In the genomic region with DNA sequence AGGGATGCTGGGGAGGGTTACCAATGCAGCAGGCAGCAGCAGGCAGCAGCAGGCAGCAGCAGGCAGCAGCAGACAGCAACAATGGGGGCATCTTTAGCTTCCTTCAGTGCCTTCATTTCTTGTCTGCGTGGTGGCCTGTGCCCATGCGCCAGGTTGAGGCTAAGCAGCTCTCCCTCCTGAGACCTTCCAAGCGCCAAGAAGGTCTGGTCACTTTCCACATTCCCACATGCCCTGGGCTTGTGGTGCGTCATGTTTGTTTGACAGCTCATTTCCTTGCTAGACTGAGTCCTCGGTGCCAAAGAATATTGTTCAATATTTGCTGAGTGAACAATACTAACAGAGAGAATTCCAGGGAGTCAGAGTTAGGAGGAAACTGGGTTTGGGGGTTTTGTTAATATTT, we compare ENCODE assay signal across 13 mouse cellular contexts. TPM values are rescaled to one million over a fixed set of nuclear protein-coding genes. Genes with fewer than 3 reads are reported as not detected.
A peak's percentile ranks its signal among the peaks of the same experiment; 100 is the strongest.
DNase-seq lines count a peak whose midpoint lies in the region; ATAC-seq and TF ChIP-seq lines count a peak whose summit lies in the region.
"Had no signal": no experiment of that assay in that cellular context is flagged by ENCODE, and none has a peak within 500 bp of the region (broad histone marks: within the 10 kb centered on the region; RNA-seq: fewer than 3 reads in every experiment).

No protein-coding gene starts in this region.

- peak; percentile 62 for DNase-seq in midbrain, embryonic 11.5 days (ENCODE audit: low spot score, missing footprints)
- DNase-seq in NIH3T3 (ENCODE audit: low read depth), result peak; percentile 72
- peak; percentile 29 for DNase-seq in lung, adult 2 months
- no peak for DNase-seq in embryonic facial prominence, embryonic 10.5 days (ENCODE audit: low spot score)
- no peak for DNase-seq in right cerebral cortex, postnatal 10 days (ENCODE audit: low spot score in 2 of 2)
- DNase-seq: kidney, adult 8-10 months; liver; thymus, postnatal 25 days had no signal

- TF ChIP-seq POLR2A in lung, adult 2 months (IDR thresholded peaks at IDR 0.05; ENCODE audit: borderline replicate concordance, extremely low read depth, low read depth, low read length), result no peak

- H3K27me3 ChIP-seq in midbrain, embryonic 11.5 days (ENCODE audit: control insufficient read depth, insufficient read depth, low read length), result no peaks in the 10 kb centered on the region
- no peaks in the 10 kb centered on the region for H3K27me3 ChIP-seq in midbrain, embryonic 13.5 days
- no peaks in the 10 kb centered on the region for H3K27me3 ChIP-seq in stomach, embryonic 14.5 days (ENCODE audit: control insufficient read depth, insufficient read depth, low read length)
- peaks cover 10% of the 10 kb centered on the region for H3K27me3 ChIP-seq in embryonic facial prominence, embryonic 10.5 days (replicated peaks; ENCODE audit: low read depth, poor library complexity, severe bottlenecking)
- H3K27me3 ChIP-seq: hindbrain, embryonic 13.5 days had no signal

- H3K4me2 ChIP-seq in midbrain, embryonic 11.5 days, result no peak overlapping the region
- no peak overlapping the region for H3K4me2 ChIP-seq in midbrain, embryonic 13.5 days (replicated peaks)
- H3K4me2 ChIP-seq in stomach, embryonic 14.5 days (replicated peaks; ENCODE audit: low read depth, low read length), result no peak overlapping the region
- H3K4me2 ChIP-seq: heart, embryonic 15.5 days; hindbrain, embryonic 13.5 days had no signal

- H3K36me3 ChIP-seq in midbrain, embryonic 11.5 days (ENCODE audit: control insufficient read depth, insufficient read depth, low read length), result no peaks in the 10 kb centered on the region
- no peaks in the 10 kb centered on the region for H3K36me3 ChIP-seq in midbrain, embryonic 13.5 days
- H3K36me3 ChIP-seq in stomach, embryonic 14.5 days (ENCODE audit: control insufficient read depth, insufficient read depth, low read length), result no peaks in the 10 kb centered on the region
- H3K36me3 ChIP-seq in embryonic facial prominence, embryonic 10.5 days (replicated peaks), result no peaks in the 10 kb centered on the region
- H3K36me3 ChIP-seq: heart, embryonic 15.5 days; hindbrain, embryonic 13.5 days had no signal

- no peaks in the 10 kb centered on the region for H3K4me1 ChIP-seq in midbrain, embryonic 11.5 days (ENCODE audit: control insufficient read depth, insufficient read depth, low read length)
- H3K4me1 ChIP-seq in midbrain, embryonic 13.5 days (replicated peaks), result peaks cover 10% of the 10 kb centered on the region; the same call in 1 of the 2 replicates
- H3K4me1 ChIP-seq in lung, adult 2 months (ENCODE audit: control insufficient read depth, insufficient read depth, low read length), result 0 out of 2 replicates have a peak, but pooled peaks cover 2% of the 10 kb centered on the region
- H3K4me1 ChIP-seq in stomach, embryonic 14.5 days (ENCODE audit: control insufficient read depth, insufficient read depth, low read length), result 0 out of 2 replicates have a peak, but pooled peaks cover 7% of the 10 kb centered on the region
- H3K4me1 ChIP-seq in embryonic facial prominence, embryonic 10.5 days, result peaks cover 27% of the 10 kb centered on the region
- H3K4me1 ChIP-seq: heart, embryonic 15.5 days had no signal

- no peak overlapping the region for H3K4me3 ChIP-seq in midbrain, embryonic 11.5 days (ENCODE audit: low read depth, low read length)
- no peak overlapping the region for H3K4me3 ChIP-seq in midbrain, embryonic 13.5 days (replicated peaks)
- H3K4me3 ChIP-seq in lung, adult 2 months (replicated peaks; ENCODE audit: extremely low read depth, low read depth, low read length), result no peak overlapping the region
- H3K4me3 ChIP-seq in stomach, embryonic 14.5 days (ENCODE audit: low read depth, low read length), result no peak overlapping the region
- no peak overlapping the region for H3K4me3 ChIP-seq in embryonic facial prominence, embryonic 10.5 days
- H3K4me3 ChIP-seq: heart, embryonic 15.5 days; hindbrain, embryonic 13.5 days had no signal

- H3K9ac ChIP-seq in midbrain, embryonic 11.5 days (ENCODE audit: low read length), result no peak overlapping the region
- no peak overlapping the region for H3K9ac ChIP-seq in midbrain, embryonic 13.5 days (replicated peaks)
- H3K9ac ChIP-seq in stomach, embryonic 14.5 days (replicated peaks; ENCODE audit: low read depth, low read length), result no peak overlapping the region
- H3K9ac ChIP-seq: heart, embryonic 15.5 days; hindbrain, embryonic 13.5 days had no signal

- no peak for TF ChIP-seq CTCF in lung, adult 2 months (IDR thresholded peaks at IDR 0.05; ENCODE audit: insufficient read depth, low read length)

- ATAC-seq in midbrain, embryonic 11.5 days (ENCODE audit: low FRiP score), result no peak
- no peak for ATAC-seq in midbrain, embryonic 13.5 days
- ATAC-seq in stomach, embryonic 14.5 days (ENCODE audit: insufficient number of reproducible peaks, insufficient read depth, low FRiP score, low read depth), result peak; percentile 48; the same call in 1 of the 2 replicates

- WGBS in midbrain, embryonic 11.5 days, result 62% methylated on average over 5 of the region's 5 CpGs
- WGBS in midbrain, embryonic 13.5 days, result 51% methylated on average over 5 of the region's 5 CpGs
- WGBS in lung, adult 2 months, result 8% methylated on average over 5 of the region's 5 CpGs
- 16% methylated on average over 5 of the region's 5 CpGs for WGBS in stomach, embryonic 14.5 days
- WGBS in embryonic facial prominence, embryonic 10.5 days, result 48% methylated on average over 5 of the region's 5 CpGs

- H3K9me3 ChIP-seq in midbrain, embryonic 11.5 days (ENCODE audit: control insufficient read depth, low read length), result no peaks in the 10 kb centered on the region
- H3K9me3 ChIP-seq in midbrain, embryonic 13.5 days, result no peaks in the 10 kb centered on the region
- H3K9me3 ChIP-seq in stomach, embryonic 14.5 days (ENCODE audit: control insufficient read depth, low read depth, low read length), result no peaks in the 10 kb centered on the region
- no peaks in the 10 kb centered on the region for H3K9me3 ChIP-seq in embryonic facial prominence, embryonic 10.5 days
- H3K9me3 ChIP-seq: heart, embryonic 15.5 days; hindbrain, embryonic 13.5 days had no signal

- H3K27ac ChIP-seq in midbrain, embryonic 11.5 days (ENCODE audit: low read depth, low read length), result no peak overlapping the region
- no peak overlapping the region for H3K27ac ChIP-seq in midbrain, embryonic 13.5 days
- no peak overlapping the region for H3K27ac ChIP-seq in stomach, embryonic 14.5 days (ENCODE audit: low read length)
- H3K27ac ChIP-seq in embryonic facial prominence, embryonic 10.5 days (replicated peaks), result no peak overlapping the region
- H3K27ac ChIP-seq: heart, embryonic 15.5 days; hindbrain, embryonic 13.5 days had no signal

RNA-seq across cellular contexts. Expression of a gene that starts 1.9 kb away (rescaled TPM):
- polyA plus RNA-seq in midbrain, embryonic 11.5 days (2014; fragmentation: Nextera tagmentation; extraction: Ambion mirVana), result not detected in 2 replicates
- 0.18 TPM in 1 of 2 replicates, not detected in the other for polyA plus RNA-seq in midbrain, embryonic 13.5 days (2015; fragmentation: Nextera tagmentation; extraction: Ambion mirVana)
- not detected in 2 replicates for polyA plus RNA-seq in lung, adult 2 months (2012; rRNA removed)
- not detected in 2 replicates for polyA plus RNA-seq in stomach, embryonic 14.5 days (2014; fragmentation: Nextera tagmentation; extraction: Ambion mirVana)
- polyA plus RNA-seq in embryonic facial prominence, embryonic 10.5 days (2016; fragmentation: Nextera tagmentation; extraction: Ambion mirVana), result not detected in 2 replicates
- polyA plus RNA-seq: heart, embryonic 15.5 days; hindbrain, embryonic 13.5 days had no signal

RNA-seq across cellular contexts. Expression of a gene that starts 12.6 kb away (rescaled TPM):
- not detected in 2 replicates for polyA plus RNA-seq in midbrain, embryonic 11.5 days (2014; fragmentation: Nextera tagmentation; extraction: Ambion mirVana)
- not detected in 2 replicates for polyA plus RNA-seq in midbrain, embryonic 13.5 days (2015; fragmentation: Nextera tagmentation; extraction: Ambion mirVana)
- polyA plus RNA-seq in lung, adult 2 months (2012; rRNA removed), result 0.67 and 2.3 TPM in 2 replicates
- 18.7 and 18.9 TPM in 2 replicates for polyA plus RNA-seq in stomach, embryonic 14.5 days (2014; fragmentation: Nextera tagmentation; extraction: Ambion mirVana)
- not detected in 2 replicates for polyA plus RNA-seq in embryonic facial prominence, embryonic 10.5 days (2016; fragmentation: Nextera tagmentation; extraction: Ambion mirVana)
- polyA plus RNA-seq: frontal cortex, adult 2 months; heart, embryonic 15.5 days had no signal

RNA-seq across cellular contexts. Expression of a gene that starts 21.5 kb away (rescaled TPM):
- polyA plus RNA-seq in midbrain, embryonic 11.5 days (2014; fragmentation: Nextera tagmentation; extraction: Ambion mirVana), result 9.3 and 9.6 TPM in 2 replicates
- 12.1 and 12.7 TPM in 2 replicates for polyA plus RNA-seq in midbrain, embryonic 13.5 days (2015; fragmentation: Nextera tagmentation; extraction: Ambion mirVana)
- polyA plus RNA-seq in lung, adult 2 months (2012; rRNA removed), result 20.4 and 24.1 TPM in 2 replicates
- polyA plus RNA-seq in stomach, embryonic 14.5 days (2014; fragmentation: Nextera tagmentation; extraction: Ambion mirVana), result 8.5 and 11.0 TPM in 2 replicates
- 9.4 and 10.5 TPM in 2 replicates for polyA plus RNA-seq in embryonic facial prominence, embryonic 10.5 days (2016; fragmentation: Nextera tagmentation; extraction: Ambion mirVana)

RNA-seq across cellular contexts. Expression of a gene that starts 55.7 kb away (rescaled TPM):
- polyA plus RNA-seq in midbrain, embryonic 11.5 days (2014; fragmentation: Nextera tagmentation; extraction: Ambion mirVana), result 42.8 and 42.9 TPM in 2 replicates
- polyA plus RNA-seq in midbrain, embryonic 13.5 days (2015; fragmentation: Nextera tagmentation; extraction: Ambion mirVana), result 114 and 121 TPM in 2 replicates
- 0.19 and 0.22 TPM in 2 replicates for polyA plus RNA-seq in lung, adult 2 months (2012; rRNA removed)
- polyA plus RNA-seq in stomach, embryonic 14.5 days (2014; fragmentation: Nextera tagmentation; extraction: Ambion mirVana), result 5.3 and 8.4 TPM in 2 replicates
- polyA plus RNA-seq in embryonic facial prominence, embryonic 10.5 days (2016; fragmentation: Nextera tagmentation; extraction: Ambion mirVana), result 7.6 and 9.1 TPM in 2 replicates

Comparison
In these comparisons a context has a peak if more than half of its experiments do, and no peak if none do; other contexts are left out.
1. DNase-seq: peak in midbrain, embryonic 11.5 days (single experiment), NIH3T3 (single experiment) and lung, adult 2 months (single experiment); none in embryonic facial prominence, embryonic 10.5 days (single experiment) and right cerebral cortex, postnatal 10 days (0 of 2).